Mouse (Mus musculus): Measurements from ENCODE around the gene Slc9a5. TPM values are rescaled to one million over a fixed set of nuclear protein-coding genes. Genes with fewer than 3 reads are reported as not detected.

The Slc9a5 gene
- total RNA-seq, 1 experiment from 2014 or later, result 2.7 TPM

- DNase-seq, result no peak
Measured at GRCm38 (mm10) chr8:105355179-105356024, 6.8 kb downstream of the Slc9a5 start.

GRCm38 (mm10) chr8:105356681-105357080, 8.0 kb downstream of the Slc9a5 start:
- no peak for DNase-seq

DNA sequence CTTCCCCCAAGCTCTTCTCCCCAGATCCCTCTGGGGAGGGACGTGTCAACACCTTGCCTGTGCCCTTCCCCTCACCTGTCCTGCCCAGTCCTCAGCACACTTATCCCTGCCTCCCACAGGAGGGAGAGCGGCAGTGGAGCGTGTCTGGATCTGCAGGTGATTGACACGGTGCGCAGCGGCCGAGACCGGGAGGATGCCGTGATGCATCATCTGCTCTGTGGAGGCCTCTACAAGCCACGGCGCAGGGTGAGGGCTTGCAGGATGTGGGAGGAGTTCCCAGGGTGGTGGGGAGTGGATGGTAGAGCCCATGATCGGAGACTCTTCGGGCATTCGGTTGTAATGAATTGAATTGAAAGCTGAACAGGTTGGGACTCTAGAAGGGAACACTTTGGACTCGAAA, 10.6 kb downstream of the Slc9a5 start:
- DNase-seq, result no peak

DNA sequence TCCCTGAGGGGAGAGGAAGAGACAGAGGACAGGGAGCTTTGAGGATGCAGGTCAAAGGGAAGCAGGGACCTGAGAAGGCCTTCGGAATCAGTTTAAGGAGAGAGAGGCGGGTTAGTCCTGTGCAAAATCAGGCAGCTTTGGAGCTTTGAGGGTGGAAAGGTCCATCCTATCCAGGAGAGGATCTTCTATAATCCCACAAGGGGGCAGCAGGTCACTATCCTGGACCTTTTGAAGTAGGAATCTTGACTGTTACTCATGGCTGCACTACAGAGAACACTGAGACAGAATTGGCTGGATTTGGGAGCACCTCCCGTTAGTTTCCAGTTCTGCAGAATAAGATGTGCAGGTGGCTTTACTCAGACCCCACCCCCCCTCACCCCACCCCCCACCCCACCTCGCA, 11.0 kb downstream of the Slc9a5 start:
- no peak for DNase-seq

- DNase-seq, result peak; percentile 36
Measured at GRCm38 (mm10) chr8:105361751-105362702, 13.4 kb downstream of the Slc9a5 start.

DNA sequence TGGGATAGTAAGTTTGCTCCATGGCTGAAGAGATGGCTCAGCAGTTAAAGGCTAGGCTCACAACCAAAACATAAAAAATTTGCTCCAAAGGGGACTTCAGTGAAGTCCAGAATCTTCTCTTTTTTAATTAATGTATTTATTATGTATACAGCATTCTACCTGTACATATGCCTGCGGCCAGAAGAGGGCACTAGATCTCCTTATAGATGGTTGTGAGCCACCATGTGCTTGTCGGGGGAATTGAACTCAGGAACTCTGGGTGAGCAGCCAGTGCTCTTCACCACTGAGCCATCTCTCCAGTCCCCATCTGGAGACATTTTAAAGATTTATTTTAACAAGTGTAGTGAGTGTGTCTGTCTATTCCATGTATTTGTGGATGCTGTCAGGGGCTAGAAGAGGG, 18.5 kb downstream of the Slc9a5 start:
- no peak for DNase-seq

- peak; percentile 40 for DNase-seq
Measured at GRCm38 (mm10) chr8:105372473-105372872, 23.8 kb downstream of the Slc9a5 start.

DNA sequence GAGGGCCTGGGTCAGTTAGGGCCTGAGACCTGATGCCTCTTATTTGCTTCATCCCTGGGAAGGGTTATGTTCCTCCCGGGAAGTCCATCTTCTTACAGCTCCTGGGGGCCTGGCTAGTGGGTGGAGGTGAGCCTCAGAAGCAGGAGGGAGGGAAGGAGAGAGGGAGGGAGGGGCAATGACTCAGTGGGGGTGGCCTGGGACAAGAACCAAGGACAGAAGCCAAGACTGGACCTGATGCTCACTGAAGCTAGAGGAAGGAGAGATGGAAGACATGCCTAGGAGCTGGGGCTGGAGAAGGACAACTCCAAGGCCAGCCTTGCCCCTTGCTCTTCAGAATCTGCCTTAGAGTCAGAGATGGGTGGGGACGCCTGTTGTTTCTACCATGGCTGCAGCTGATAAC, 24.4 kb downstream of the Slc9a5 start, which contains the start of gene Plekhg4:
TSS of gene Plekhg4 (plus strand) at position 243 of the 400 bp plus-strand sequence.
- peak; percentile 52 for DNase-seq

DNA sequence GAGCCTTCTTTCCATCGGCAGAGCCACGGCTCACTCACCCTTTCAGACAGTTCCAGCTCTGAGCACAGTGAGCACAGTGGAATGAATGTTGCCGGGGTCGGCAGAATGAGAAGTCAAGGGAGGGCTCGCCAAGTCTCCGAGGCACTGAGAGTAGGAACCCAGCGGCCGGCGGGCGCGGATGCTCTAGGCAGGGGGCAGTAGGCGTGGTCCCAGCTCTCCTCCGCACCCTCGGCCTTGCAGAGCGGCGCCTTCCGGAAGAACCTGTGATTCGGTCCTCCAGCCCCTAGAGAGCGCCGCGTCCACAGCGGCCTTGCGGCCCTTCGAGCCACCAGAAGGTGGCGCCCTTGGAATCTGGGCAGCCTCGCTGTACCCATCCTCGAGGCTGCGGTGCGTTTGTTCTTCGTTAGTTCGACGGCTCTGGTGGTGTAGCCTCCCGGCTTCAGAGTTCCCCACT, 25.9 kb downstream of the Slc9a5 start:
- DNase-seq, result peak; percentile 19

GRCm38 (mm10) chr8:105378673-105379072, 30.0 kb downstream of the Slc9a5 start:
- peak; percentile 54 for DNase-seq

- DNase-seq, result no peak
Measured at GRCm38 (mm10) chr8:105380308-105380707, 31.7 kb downstream of the Slc9a5 start.

DNA sequence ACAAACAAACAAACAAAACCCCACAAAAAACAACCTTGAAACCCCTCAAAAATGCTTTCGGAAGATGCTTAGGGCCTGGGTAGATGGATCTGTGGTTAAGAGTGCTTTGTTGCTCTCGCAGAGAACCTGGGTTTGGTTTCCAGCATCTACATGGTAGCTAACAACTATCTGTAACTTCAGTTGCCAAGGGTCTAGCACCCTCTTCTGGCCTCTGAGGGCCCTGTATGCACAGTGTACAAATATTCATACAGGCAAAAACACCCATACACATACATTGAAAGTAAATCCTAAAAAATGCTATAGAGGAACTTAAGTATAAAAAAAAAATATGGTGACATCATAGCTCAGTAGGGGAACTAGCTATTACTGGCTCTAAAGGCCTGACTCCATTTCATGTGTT, 35.4 kb downstream of the Slc9a5 start:
- no peak for DNase-seq

DNA sequence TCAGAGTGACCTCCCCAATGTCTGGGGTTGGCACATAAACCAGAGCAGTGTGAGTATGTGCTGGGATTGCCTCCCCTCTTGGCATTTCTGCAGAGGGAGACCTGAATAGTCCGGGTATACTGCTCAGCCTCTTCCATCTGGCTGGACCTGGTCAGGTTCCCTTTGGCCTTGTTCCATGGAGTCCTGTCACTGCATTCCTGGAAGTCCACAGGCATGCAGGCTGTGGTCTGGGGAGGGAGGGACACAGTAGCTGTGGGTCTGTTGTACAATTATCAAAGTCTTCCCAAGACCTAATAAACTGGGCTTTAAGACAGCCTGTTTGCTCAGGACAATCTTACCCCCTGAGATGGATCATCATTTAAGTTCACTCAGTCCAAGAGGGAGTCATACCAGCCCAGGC, 38.5 kb downstream of the Slc9a5 start:
- DNase-seq, result no peak

- no peak for DNase-seq
Measured at GRCm38 (mm10) chr8:105389096-105389495, 40.5 kb downstream of the Slc9a5 start.

DNA sequence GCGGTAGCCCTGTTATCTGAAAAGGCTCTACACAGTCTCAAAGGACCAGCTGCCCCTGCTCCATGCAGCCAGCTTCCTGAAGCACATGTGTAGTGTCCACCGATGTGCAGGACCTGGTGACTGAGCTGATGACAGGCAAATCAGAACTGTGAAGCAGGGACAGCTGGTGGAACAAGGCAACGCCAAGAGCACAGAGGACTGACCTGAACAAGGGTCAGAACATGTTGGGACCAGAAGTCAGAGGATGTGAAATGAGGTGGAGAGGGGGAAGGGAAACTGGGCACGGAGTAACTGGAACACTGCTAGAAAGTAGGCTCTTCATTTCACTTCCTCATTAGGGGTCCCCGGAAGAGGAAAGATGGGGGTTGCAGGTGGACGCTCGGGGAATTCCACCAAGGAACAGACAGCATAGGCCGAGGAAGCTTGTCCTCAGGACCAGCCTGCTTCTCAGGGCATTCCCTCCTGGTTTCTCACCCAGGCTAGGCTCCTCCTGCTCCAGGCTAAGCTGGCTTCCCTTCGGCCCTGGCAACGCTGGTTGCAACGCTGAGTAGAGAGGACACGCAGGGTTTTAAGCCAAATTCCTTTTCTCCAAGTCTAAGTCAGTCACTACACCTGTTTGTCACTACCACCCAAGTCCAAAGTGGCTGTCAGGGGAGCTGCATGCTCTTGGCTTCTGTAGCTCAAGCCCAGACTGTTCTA, 44.6 kb downstream of the Slc9a5 start:
- no peak for DNase-seq

DNA sequence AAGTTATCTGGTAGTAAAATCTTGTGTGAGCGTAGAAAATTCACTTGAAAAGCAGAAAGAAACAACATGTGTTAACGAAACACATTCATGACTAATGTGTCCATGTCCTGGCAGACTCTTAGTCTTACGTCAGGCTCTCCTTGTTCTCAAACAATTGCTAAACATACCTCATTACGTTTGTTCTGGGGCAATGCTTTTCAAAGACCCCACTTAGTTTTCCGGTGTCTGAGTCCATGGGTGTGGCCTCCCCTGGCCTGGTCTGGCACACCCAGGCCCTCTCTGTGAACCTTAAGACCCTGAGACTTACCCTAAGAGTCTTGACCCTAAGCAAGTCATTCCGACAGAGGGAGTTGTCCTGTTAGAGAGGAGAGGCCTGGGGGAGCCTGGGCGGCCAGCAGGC, 45.3 kb downstream of the Slc9a5 start:
- DNase-seq, result no peak

DNA sequence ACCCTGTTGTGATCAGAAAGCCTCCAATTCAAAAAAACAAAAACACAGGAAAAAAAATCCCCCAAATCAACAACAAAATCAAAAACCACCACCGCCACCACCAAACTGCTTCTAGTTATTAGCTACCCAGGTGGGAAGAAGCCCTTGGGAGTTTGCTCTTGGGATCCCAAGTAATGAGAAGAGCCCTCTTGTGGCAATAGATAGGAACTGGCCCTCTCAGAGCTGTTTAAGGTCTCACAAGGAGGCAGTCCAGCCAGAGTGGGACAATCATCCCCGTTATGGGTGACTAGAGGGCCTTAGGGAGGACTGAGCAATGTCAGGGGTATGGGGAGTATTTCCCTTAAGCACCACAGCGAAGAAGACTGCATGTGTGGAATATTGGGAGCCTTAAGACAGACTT, 49.1 kb downstream of the Slc9a5 start:
- no peak for DNase-seq

DNA sequence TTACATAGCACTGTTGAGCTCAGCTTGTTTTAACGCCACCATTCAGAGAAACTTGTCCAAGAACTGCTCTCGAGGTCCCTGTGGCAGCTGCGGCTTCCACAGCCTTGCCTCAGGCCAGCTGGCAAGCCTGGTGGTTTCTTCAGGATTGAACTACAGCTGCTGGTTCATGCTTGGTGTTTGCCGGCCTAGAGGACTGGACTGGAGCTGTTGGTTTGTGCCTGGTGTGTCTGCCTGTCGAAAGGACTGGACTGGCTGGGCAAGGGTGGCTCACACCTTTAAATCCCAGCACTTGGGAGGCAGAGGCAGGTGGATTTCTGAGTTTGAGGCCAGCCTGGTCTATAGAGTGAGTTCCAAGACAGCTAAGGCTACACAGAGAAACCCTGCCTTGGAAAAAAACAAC, 51.4 kb downstream of the Slc9a5 start:
- DNase-seq, result no peak

GRCm38 (mm10) chr8:105403467-105403866, 54.8 kb downstream of the Slc9a5 start:
- DNase-seq, result no peak

DNA sequence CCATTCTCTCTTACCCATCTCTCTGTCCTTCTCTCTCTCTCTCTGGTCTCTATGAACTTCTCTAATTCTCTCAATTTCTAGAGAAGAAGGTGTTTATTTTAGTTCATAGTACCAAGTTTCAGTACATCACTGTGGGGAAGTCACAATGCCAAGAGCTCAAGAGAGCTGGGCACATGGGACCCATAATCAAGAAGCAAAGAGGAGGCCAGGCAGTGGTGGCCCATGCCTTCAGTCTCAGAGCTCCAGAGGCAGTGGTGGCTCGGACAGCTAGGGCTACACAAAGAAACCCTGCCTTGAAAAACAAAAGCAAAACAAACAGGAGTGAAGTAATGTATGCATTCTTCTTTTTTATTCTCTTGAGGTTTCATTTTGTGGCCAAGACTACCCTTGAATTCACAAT, 55.9 kb downstream of the Slc9a5 start:
- DNase-seq, result no peak

DNA sequence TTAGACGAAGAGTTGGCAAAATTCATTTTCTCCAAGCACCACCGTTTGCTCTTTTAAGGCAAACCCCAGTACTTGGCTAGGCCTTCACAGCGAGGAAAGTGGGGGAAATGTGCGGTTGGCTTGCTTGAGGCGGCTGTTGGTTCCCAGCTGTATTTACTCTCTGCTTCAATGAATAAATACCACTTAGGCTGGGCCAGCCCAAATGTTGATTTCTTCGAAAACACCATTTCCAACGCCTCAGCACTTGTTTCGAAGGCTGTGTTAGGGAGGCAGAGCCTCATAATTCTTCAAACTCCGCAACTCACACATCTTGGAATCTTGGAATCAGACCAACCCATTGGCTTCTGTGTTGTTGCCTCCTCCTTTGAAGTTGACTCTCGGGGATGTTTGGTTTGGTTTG, 57.8 kb downstream of the Slc9a5 start:
- DNase-seq, result no peak

GRCm38 (mm10) chr8:105408331-105408730, 59.7 kb downstream of the Slc9a5 start:
- DNase-seq, result peak; percentile 24
